Mouse (Mus musculus) megakaryocyte progenitor cell, adult 5-6 weeks (primary cell): ENCODE measurements around the gene Reep3. TPM values are rescaled to one million over a fixed set of nuclear protein-coding genes. Genes with fewer than 3 reads are reported as not detected.
"Not testable (repeated sequence)": the region's sequence is repeated elsewhere in the genome, so short reads cannot be mapped to it uniquely, and the experiment has no call there.

Experiments
- ATAC-seq: replicated peaks from 2 replicates; pipeline ENCODE4 v1.8.0; 2016; ENCODE audit warnings: mild to moderate bottlenecking, moderate TSS enrichment, inconsistent platforms; ENCODE audit not compliant: poor library complexity
- total RNA-seq, 2 experiments: library from RNA; stranded (forward) in 1 of 2; stranded (reverse) in 1 of 2; fragments of 157-497, 149-512 nt in 1 of 2; fragments of 200-1000 nt in 1 of 2; gene quantifications; 2 replicates each; pipeline versions ENCODE4 v1.2.3 to v1.2.4; 2015 to 2017

Gene Reep3
- total RNA-seq, 2 experiments from 2014 or later = 12.2 to 25.3 TPM

GRCm38 (mm10) chr10:67024391-67024790 lies 72.4 kb downstream of the Reep3 start:
- ATAC-seq = no peak

- no peak for ATAC-seq
Observed at GRCm38 (mm10) chr10:67023092-67023491, 73.7 kb downstream of the Reep3 start.

- no peak for ATAC-seq
Observed at GRCm38 (mm10) chr10:67021494-67021893, 75.3 kb downstream of the Reep3 start.

- ATAC-seq = no peak
Observed at GRCm38 (mm10) chr10:67018875-67019274, 77.9 kb downstream of the Reep3 start.

- ATAC-seq = 0 out of 2 replicates have a peak, but pooled peaks have one; percentile 29
Observed at GRCm38 (mm10) chr10:67017891-67018290, 78.9 kb downstream of the Reep3 start.

GRCm38 (mm10) chr10:67017315-67017714 lies 79.4 kb downstream of the Reep3 start:
- no peak for ATAC-seq

GRCm38 (mm10) chr10:67016615-67017278 lies 80.0 kb downstream of the Reep3 start:
- ATAC-seq = no peak

GRCm38 (mm10) chr10:67014746-67015145 lies 82.0 kb downstream of the Reep3 start:
- ATAC-seq = no peak

- no peak for ATAC-seq
Observed at GRCm38 (mm10) chr10:67010521-67010920, 86.2 kb downstream of the Reep3 start.

GRCm38 (mm10) chr10:67004527-67005042 lies 92.2 kb downstream of the Reep3 start:
- peak; percentile 53 for ATAC-seq

- peak; percentile 70 for ATAC-seq
Observed at GRCm38 (mm10) chr10:67003743-67004526, 92.8 kb downstream of the Reep3 start.

GRCm38 (mm10) chr10:67003009-67003742 lies 93.6 kb downstream of the Reep3 start:
- peak; percentile 12 for ATAC-seq

- peak; percentile 56 for ATAC-seq
Observed at GRCm38 (mm10) chr10:67002207-67003008, 94.3 kb downstream of the Reep3 start.

- ATAC-seq = not testable (repeated sequence)
Observed at GRCm38 (mm10) chr10:67000958-67001615, 95.7 kb downstream of the Reep3 start.

- ATAC-seq = no peak
Observed at GRCm38 (mm10) chr10:67000136-67000535, 96.6 kb downstream of the Reep3 start.

- ATAC-seq = peak; percentile 65
Observed at GRCm38 (mm10) chr10:66998770-66999169, 98.0 kb downstream of the Reep3 start.

GRCm38 (mm10) chr10:66995181-66995580 lies 101.6 kb downstream of the Reep3 start:
- ATAC-seq = no peak

- no peak for ATAC-seq
Observed at GRCm38 (mm10) chr10:66994469-66994868, 102.3 kb downstream of the Reep3 start.

GRCm38 (mm10) chr10:66992591-66992990 lies 104.2 kb downstream of the Reep3 start:
- ATAC-seq = no peak

- no peak for ATAC-seq
Observed at GRCm38 (mm10) chr10:66990506-66990905, 106.2 kb downstream of the Reep3 start.
